Mouse (Mus musculus): Measurements from ENCODE around the gene Lhfpl4.

DNA sequence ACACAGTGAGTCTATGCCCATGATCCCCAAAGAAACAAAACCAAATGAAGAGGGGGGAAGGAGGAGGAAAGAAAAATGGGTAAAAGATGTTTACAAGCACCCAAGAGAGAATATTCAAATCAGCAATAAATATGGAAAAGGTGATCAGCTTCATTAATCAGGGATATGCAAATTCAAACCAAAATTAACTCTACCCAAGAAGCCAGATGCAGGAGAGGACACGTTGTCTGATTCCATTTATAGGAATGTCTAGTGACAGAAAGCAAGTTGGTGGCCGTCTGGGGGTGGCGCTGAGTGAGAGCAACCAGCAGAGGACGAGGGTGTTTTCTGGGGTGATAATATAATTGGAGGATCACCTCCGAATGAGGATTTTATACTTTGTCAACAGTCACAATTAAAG is 40.0 kb upstream of the Lhfpl4 start:
- TF ChIP-seq CHD2 (IDR thresholded peaks at IDR 0.05; ENCODE audit: low read depth, low read length), result no peak
- no peak for TF ChIP-seq ZC3H11A (IDR thresholded peaks at IDR 0.05; ENCODE audit: borderline replicate concordance, low read depth, low read length)
- TF ChIP-seq MAFK (IDR thresholded peaks at IDR 0.05; ENCODE audit: insufficient read depth, low read depth, low read length), result no peak

All from ES-E14 (cell line).